Mouse (Mus musculus) thymus, adult 2 months (tissue): ENCODE measurements at regions not wholly inside any gene's neighbourhood (a gene's known extent, or its start where the extent isn't known, plus 50 kb on each side); places are given as distances from the start of the nearest gene placed in this dataset.

Experiments
- CTCF ChIP-seq: fragments of 200-500 bp; IDR thresholded peaks from 2 replicates; pipeline ENCODE4 v1.5.1; 2012; ENCODE audit warnings: mild to moderate bottlenecking, control low read depth, low read length, moderate library complexity, borderline replicate concordance; ENCODE audit not compliant: control insufficient read depth, poor library complexity, insufficient read depth; ENCODE audit errors: extremely low read depth
- POLR2A ChIP-seq: fragments of 200-500 bp; IDR thresholded peaks from 2 replicates; pipeline ENCODE4 v1.6.1; 2012; ENCODE audit warnings: mild to moderate bottlenecking, low read length, control low read depth, moderate library complexity; ENCODE audit not compliant: control insufficient read depth, poor library complexity, insufficient read depth; ENCODE audit errors: extremely low read depth

DNA sequence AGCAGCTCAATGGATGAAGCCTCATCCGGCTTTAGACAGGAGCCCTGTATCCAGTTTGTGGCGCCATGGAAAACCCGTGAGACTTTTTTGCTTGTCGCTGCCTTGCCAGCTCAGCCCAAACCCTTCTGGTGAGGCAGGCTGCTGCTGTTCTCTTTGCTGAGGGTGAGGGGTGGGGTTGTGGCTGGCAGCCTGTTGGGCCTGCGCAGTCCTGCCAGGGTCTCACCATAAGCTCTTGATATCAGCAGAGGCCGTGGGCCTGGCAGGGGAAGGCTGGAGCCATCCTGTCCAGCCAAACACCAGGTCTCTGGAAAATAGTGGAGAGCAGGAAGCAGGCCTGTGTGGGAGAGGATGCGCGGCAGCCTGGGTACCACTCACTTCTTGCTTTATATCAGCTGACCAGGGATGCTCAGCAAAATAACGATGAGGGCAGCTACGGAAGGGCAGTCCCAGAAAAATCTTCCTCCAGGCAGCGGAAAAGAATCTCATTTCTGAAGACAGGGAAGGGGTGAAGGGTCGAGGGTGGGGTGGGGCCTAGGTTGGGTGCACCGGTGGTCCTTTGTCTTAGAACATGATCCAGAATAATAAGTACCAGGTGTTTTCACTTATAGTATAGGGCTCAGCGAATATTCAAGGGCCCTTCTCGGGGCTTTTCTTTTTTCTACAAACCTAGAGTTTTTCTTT lies 73.4 kb upstream of the Medag start:
- no peak for TF ChIP-seq CTCF
- no peak for TF ChIP-seq POLR2A
